Mouse (Mus musculus) left cerebral cortex, adult 18-20 months (tissue): Measurements from ENCODE around the gene Pskh1. TPM values are rescaled to one million over a fixed set of nuclear protein-coding genes. Genes with fewer than 3 reads are reported as not detected.

Experiments
- DNase-seq, 2 experiments: peaks; one replicate each; pipeline ENCODE4 v3.0.0; 2021 to 2022; ENCODE audit warnings: low spot score in 2 of 2, mixed read lengths in 1 of 2
- total RNA-seq, 2 experiments: library from RNA; stranded (reverse); gene quantifications; 2 replicates each; pipeline ENCODE4 v1.2.3; 2021

Gene Pskh1
- total RNA-seq, 2 experiments from 2014 or later: 6.6 to 7.6 TPM

GRCm38 (mm10) chr8:105890870-105891269 lies 9.4 kb upstream of the Pskh1 start:
- peak; percentile 55 to 60 for DNase-seq

GRCm38 (mm10) chr8:105892432-105892831 lies 7.8 kb upstream of the Pskh1 start:
- DNase-seq: peak in 1 of 2 experiments; percentile 41

- DNase-seq: peak; percentile 73 to 82
These were observed 6.9 kb upstream of the Pskh1 start, which contains the start of gene Nrn1l for GRCm38 (mm10) chr8:105893339-105893738. Gene Nrn1l (plus strand): TSS chr8:105893567.

GRCm38 (mm10) chr8:105897801-105898480 lies 2.3 kb upstream of the Pskh1 start:
- DNase-seq: no peak

- DNase-seq: no peak
These were observed 838 bp downstream of the Pskh1 start for GRCm38 (mm10) chr8:105900941-105901616.

GRCm38 (mm10) chr8:105919390-105919789 lies 19.1 kb downstream of the Pskh1 start:
- no peak for DNase-seq

- DNase-seq: peak; percentile 50 to 53
These were observed 24.9 kb downstream of the Pskh1 start for GRCm38 (mm10) chr8:105925123-105925522.

GRCm38 (mm10) chr8:105930602-105931001 lies 30.4 kb downstream of the Pskh1 start:
- peak; percentile 84 to 90 for DNase-seq

GRCm38 (mm10) chr8:105931271-105931670 lies 31.0 kb downstream of the Pskh1 start:
- peak; percentile 53 to 61 for DNase-seq

- no peak for DNase-seq
These were observed 32.3 kb downstream of the Pskh1 start for GRCm38 (mm10) chr8:105932525-105932924.

GRCm38 (mm10) chr8:105933762-105934161 lies 33.5 kb downstream of the Pskh1 start, which contains the start of gene Ctrl:
Gene Ctrl (minus strand): TSS chr8:105933862.
- no peak for DNase-seq

GRCm38 (mm10) chr8:105935105-105935504 lies 34.9 kb downstream of the Pskh1 start:
- DNase-seq: no peak

GRCm38 (mm10) chr8:105935863-105936603 lies 35.8 kb downstream of the Pskh1 start:
- no peak for DNase-seq

- peak; percentile 85 to 89 for DNase-seq
These were observed 36.7 kb downstream of the Pskh1 start for GRCm38 (mm10) chr8:105936866-105937475.

- peak; percentile 38 to 56 for DNase-seq
These were observed 37.5 kb downstream of the Pskh1 start for GRCm38 (mm10) chr8:105937496-105938305.

- peak; percentile 38 to 42 for DNase-seq
These were observed 38.0 kb downstream of the Pskh1 start, which contains the start of gene Psmb10 for GRCm38 (mm10) chr8:105938306-105938669. Gene Psmb10 (minus strand): TSS chr8:105938444.

- DNase-seq: no peak
These were observed 41.8 kb downstream of the Pskh1 start for GRCm38 (mm10) chr8:105942026-105942425.

GRCm38 (mm10) chr8:105942542-105942941 lies 42.3 kb downstream of the Pskh1 start:
- no peak for DNase-seq

- DNase-seq: peak in 1 of 2 experiments; percentile 19
These were observed 43.1 kb downstream of the Pskh1 start, which contains the start of gene Lcat for GRCm38 (mm10) chr8:105943321-105943739. Gene Lcat (minus strand): TSS chr8:105943382.

GRCm38 (mm10) chr8:105949350-105949749 lies 49.1 kb downstream of the Pskh1 start:
- peak; percentile 48 to 57 for DNase-seq
